Mouse (Mus musculus): ENCODE results near the gene D130043K22Rik.

Gene D130043K22Rik

GRCm38 (mm10) chr13:24889554-24889953 lies 44.6 kb downstream of the D130043K22Rik start:
- no peak for DNase-seq (ENCODE audit: extremely low read depth, insufficient read length, low spot score)

DNA sequence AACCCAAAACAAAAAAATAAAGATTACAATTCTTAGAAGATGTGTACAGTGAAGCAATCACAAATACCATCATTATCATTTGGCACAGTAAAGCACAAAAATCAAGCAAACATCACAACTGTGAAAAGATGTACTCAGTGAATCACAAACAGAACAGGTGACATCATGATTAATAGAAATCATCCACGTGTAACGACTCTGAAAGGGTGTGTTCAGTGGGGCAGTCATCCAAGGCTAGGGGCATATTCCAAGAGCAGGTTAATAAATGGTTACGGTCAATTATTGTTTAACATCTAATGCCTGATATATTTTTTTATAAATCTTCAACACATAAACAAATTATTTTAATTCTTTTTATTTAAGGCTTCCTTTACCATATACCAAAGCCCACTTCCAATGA lies 47.6 kb downstream of the D130043K22Rik start:
- no peak for DNase-seq (ENCODE audit: extremely low read depth, insufficient read length, low spot score)

DNA sequence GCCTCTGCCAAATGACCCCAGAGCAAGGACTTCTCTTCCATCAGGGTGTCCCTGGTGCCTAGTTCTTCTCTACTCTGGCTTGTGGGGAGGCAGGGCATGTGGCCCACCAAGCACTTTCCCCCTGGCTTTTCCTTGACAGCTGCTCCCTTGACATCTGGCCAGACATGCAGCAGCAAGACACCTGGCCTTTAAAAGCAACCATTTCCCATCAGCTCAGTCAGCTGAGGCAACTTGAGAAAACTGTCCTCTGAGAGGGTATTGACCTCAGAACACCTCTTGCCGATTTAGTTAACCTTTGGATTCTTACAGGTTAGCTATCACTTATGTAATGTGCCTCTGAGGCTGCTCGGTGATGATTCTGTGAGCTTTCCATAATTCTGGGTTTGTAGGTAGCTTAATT lies 48.9 kb downstream of the D130043K22Rik start:
- no peak for DNase-seq (ENCODE audit: extremely low read depth, insufficient read length, low spot score)

GRCm38 (mm10) chr13:24901916-24902315 lies 57.0 kb downstream of the D130043K22Rik start:
- no peak for DNase-seq (ENCODE audit: extremely low read depth, insufficient read length, low spot score)

DNA sequence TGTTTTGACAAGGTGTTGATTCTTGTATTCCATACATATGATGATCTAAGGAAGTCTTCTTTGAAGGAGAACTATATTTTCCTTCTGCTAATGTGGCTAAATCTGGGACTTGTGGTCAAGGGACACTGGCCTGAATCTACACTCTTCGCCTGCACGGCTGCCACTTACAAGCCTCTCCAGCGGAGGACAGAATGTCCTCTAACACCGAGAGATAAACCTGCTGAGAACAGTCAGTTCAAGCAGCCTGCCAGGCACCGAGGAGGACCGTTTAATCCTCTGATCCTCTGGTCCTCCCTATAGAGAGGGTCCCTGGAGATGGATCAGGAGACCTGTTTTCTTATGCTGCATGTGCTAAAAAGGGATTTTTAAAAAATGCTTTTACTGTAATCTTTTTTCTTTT lies 58.5 kb downstream of the D130043K22Rik start:
- no peak for DNase-seq (ENCODE audit: extremely low read depth, insufficient read length, low spot score)

GRCm38 (mm10) chr13:24905422-24905821 lies 60.5 kb downstream of the D130043K22Rik start:
- no peak for DNase-seq (ENCODE audit: extremely low read depth, insufficient read length, low spot score)

- DNase-seq (ENCODE audit: extremely low read depth, insufficient read length, low spot score) = no peak
These were observed 62.1 kb downstream of the D130043K22Rik start for GRCm38 (mm10) chr13:24906831-24907570.

- no peak for DNase-seq (ENCODE audit: extremely low read depth, insufficient read length, low spot score)
These were observed 64.2 kb downstream of the D130043K22Rik start for GRCm38 (mm10) chr13:24909112-24909511.

DNA sequence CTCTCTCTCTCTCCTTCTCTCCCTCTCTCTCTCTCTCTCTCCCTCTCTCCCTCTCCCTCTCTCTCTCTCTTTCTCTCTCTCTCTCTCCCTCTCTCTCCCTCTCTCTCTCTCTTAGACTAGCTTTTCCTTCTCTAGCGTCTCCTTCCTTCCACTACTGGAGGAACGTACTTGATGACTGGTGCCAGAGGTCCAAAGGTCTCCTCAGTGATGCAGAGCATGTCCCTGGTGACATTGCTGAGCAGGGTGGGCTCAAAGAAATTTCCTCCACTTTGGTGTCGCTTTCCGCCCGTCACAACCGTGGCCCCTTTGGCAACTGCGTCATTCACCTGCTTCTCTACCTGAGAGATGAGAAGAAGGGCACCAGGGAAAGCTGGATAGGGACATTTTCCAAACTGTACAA lies 68.6 kb downstream of the D130043K22Rik start:
- DNase-seq (ENCODE audit: extremely low read depth, insufficient read length, low spot score) = no peak

DNA sequence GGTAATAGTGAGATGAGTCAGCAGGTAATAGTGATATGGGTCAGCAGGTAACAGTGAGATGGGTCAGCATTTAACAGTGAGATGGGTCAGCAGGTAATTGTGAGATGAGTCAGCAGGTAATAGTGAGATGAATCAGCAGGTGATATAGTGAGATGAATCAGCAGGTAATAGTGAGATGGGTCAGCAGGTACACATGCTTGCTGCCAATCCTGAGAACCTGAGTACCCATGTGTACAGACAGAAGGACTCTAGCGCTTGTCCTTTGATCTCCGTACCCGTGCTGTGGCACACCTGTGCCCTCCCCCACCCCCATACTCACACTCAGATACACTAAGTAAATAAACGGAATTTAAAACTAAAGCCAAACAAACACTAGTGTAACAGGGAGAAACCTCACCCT lies 70.0 kb downstream of the D130043K22Rik start:
- no peak for DNase-seq (ENCODE audit: extremely low read depth, insufficient read length, low spot score)

GRCm38 (mm10) chr13:24915831-24916230 lies 70.9 kb downstream of the D130043K22Rik start:
- no peak for DNase-seq (ENCODE audit: extremely low read depth, insufficient read length, low spot score)

DNA sequence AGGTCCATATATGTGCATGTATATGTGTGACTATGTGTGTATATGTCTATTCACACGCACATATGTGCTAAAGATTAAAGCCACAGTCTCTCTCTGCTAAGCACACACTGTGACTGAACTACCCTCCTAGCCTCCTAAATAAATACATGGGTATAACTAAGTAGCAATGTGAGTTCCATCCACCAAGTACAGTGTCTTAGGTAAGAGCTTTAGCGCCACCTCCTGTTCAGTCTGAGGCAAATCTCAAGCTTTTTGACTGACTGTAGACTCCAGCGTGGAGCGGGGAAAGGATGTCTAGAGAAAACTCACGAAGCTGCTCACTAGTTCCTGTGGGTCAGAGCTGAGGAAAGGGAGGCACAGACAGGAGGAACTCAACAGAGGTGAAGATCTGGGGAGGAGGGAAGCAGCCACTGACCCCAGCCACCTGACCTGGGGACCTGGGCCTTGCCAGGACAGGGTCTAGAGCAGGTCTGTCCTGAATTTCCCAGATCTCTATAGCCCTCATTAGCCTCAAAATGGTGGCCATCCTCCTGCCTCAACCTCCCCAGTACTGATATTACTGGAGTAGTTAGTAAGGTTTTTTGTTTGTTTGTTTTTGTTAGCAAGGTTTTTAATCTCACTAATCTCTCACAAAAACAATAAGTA lies 75.5 kb downstream of the D130043K22Rik start:
- no peak for DNase-seq (ENCODE audit: extremely low read depth, insufficient read length, low spot score)

DNA sequence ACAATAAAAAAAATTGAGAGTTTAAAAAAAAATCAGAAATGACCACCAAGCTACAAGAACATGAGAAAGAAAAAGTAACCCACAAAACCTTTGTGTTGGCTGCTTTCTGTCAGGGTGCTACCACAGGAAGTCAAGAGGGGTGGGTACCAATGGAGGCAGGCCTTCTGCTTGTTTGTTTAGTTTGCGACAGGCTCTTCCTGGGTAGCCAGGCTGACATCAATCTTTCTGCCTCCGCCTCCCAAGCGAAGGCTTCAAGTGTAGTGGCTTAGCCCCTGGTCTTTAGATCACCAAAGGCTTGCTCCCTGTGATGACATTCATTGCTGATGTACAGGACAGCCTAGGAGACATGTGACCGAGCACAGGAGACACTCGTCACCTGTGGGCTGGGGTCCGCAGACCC lies 76.3 kb downstream of the D130043K22Rik start:
- DNase-seq (ENCODE audit: extremely low read depth, insufficient read length, low spot score) = no peak

- DNase-seq (ENCODE audit: extremely low read depth, insufficient read length, low spot score) = no peak
These were observed 79.1 kb downstream of the D130043K22Rik start for GRCm38 (mm10) chr13:24923991-24924390.

DNA sequence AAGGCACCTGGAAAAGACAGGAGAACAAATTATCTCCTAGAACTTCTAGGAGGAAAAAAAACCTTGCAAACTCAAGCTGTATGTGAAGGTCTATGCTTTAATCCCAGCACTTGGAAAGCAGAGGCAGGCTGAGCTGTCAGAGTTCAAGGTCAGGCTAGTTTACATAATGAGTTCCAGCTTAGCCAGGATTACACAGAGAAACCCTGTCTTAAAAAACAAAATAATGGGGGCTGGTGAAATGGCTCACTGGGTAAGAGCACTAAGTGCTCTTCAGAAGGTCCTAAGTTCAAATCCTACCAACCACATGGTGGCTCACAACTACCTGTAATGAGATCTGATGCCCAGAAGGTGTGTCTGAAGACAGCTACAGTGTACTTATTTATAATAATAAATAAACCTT lies 85.7 kb downstream of the D130043K22Rik start:
- DNase-seq (ENCODE audit: extremely low read depth, insufficient read length, low spot score) = no peak

DNA sequence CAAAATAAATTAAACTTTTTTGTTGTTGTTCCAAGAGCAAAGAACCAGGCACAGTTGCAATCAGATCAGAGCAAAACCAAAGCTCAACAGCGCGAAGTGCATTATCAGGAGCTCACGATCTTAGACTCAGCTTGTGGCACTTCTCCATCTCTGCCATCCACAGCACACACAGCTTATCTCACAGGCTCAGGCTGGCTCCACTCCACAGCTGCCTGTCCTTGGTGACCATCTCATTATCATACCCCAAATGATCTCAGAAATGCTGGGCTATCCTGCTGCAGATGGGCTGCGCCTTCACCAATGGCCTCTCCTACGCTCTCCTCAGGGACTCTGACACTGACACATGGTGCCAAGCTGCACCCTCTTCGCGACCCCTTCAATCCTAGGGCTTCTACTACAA lies 88.3 kb downstream of the D130043K22Rik start:
- DNase-seq (ENCODE audit: extremely low read depth, insufficient read length, low spot score) = no peak

- no peak for DNase-seq (ENCODE audit: extremely low read depth, insufficient read length, low spot score)
These were observed 91.8 kb downstream of the D130043K22Rik start for GRCm38 (mm10) chr13:24936772-24937107.

DNA sequence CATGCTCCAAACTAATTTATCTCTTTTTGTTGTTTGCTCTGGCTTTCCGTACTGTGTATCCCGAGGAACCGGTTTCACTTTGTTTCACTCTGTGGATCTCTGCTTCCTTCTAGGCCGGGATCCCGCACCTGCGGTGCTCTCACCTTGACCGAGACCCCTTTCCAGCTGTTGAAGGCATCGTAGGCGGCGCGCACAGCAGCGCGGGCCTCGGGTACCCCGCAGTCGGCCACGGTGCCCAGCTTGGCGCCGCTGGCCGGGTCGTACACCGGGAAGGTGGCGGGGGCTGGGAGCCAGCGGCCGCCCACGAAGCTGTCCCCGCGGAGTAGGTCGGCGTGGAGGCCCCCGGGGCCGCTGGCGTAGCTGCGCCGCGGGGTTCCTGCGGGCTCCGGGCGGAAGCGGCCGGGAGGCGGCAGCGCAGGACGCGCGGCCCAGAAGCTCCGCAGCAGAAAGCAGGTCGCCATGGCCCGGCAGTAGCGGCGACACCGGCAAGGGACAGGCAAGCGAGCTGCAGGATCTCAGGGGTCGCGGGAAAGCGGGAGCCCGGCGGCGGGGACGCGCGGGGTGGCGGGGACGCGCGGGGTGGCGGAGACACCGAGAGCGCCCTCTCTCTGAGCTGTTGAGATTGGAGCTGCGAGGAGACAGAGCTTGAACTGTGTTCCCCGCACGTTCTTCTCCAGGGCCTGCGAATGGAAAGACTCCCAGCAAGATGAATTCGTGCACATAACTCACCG lies 92.3 kb downstream of the D130043K22Rik start, which contains the start of gene Aldh5a1:
TSS of gene Aldh5a1 (minus strand) at position 554 of the 731 bp plus-strand sequence.
- peak; percentile 64 for DNase-seq (ENCODE audit: extremely low read depth, insufficient read length, low spot score)

DNA sequence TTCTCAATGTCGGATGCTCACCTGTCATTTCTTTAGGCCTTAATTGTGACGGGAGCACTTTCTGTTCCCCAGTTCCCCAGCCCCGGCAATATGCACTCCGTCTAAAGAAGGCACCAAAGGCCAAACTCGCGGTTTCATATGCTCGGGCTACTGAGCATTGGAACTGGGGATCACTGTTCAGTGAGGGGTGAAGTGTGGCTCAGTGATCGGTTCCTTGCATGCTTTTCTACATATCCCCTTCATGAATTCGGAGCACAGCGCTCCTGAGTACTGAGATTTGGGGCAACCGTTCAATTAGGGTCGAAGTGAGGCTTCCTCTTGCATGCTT lies 92.9 kb downstream of the D130043K22Rik start:
- DNase-seq (ENCODE audit: extremely low read depth, insufficient read length, low spot score) = no peak

DNA sequence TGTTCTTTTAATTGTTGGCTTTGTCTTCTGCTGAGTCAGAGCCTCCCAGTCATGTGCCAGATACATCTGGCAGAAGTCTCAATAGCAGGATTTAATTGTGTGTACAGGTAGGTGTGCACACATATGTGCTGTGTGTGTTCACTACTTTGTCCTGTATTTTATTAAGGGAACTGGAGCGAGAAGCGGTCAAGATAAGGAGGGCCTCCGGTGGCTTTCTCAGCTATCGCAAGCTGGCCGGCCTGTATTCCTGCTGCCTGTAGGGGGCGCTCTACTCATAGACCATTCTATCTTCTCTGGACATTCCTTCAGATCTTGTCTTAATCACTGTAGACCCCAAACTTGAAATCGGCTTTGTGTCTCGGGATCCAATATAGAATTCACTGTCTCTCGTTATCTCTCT lies 93.7 kb downstream of the D130043K22Rik start:
- DNase-seq (ENCODE audit: extremely low read depth, insufficient read length, low spot score) = peak; percentile 24

DNA sequence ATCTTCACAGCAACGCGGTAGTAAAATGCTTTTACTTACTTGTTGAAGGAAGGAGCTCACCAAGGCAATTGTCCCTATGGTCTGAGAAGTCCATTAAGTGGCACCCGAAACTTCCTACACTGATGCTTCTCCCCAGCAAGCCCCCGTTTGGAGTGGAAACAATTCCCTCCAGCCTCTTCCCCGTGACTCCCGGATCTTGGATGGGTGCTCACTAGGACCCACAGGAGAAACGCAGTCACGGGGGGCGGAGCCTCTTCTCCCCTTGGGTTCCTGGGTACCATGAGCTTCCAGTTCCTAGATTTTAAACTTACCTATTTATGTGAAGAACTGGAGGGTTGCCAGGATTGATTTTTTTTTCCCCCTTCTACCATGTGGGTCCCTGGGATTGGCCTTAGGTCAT lies 94.5 kb downstream of the D130043K22Rik start:
- DNase-seq (ENCODE audit: extremely low read depth, insufficient read length, low spot score) = no peak
